Mouse (Mus musculus) E14TG2a.4 (cell line): Measurements from ENCODE around the gene Mafb.

Experiments used
- CTCF ChIP-seq: conservative IDR thresholded peaks from 2 replicates; pipeline ENCODE4 v1.5.1; 2014; ENCODE audit warnings: low read length
- NANOG ChIP-seq: IDR thresholded peaks from 2 replicates; pipeline ENCODE4 v1.6.1; 2014; ENCODE audit warnings: borderline replicate concordance, low read length, mixed read lengths

DNA sequence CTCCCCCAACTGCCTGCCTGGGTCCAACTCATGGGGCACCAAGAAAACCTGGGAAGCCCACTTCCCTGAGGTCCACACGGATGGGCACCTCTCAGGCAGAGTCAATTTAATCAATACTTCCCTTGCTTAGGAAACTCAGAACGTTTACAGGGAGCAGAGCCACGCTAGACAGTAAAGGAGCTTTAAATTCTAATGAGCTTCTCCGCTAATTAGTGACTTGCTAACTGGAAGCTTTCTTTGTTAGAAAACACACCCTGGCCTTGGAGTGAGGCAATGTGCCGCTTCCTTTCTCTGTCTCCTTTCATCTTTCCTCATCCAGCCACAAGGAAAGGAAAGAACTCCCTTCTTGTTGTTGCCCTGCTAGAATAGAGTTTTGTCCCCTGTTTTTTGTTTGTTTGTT is 21.7 kb upstream of the Mafb start:
- TF ChIP-seq CTCF (no peak), NANOG (no peak)
